Mouse (Mus musculus): ENCODE results near the gene Mrap2.
"Not testable (repeated sequence)": the region's sequence is repeated elsewhere in the genome, so short reads cannot be mapped to it uniquely, and the experiment has no call there.

- not testable (repeated sequence) for TF ChIP-seq POLR2A (IDR thresholded peaks at IDR 0.05; ENCODE audit: extremely low read depth, insufficient read depth, low read length); CTCF (IDR thresholded peaks at IDR 0.05; ENCODE audit: low read depth, low read length)
Observed at GRCm38 (mm10) chr9:87127046-87127445, 17.1 kb upstream of the Mrap2 start.

All from liver, adult 2 months (tissue).